ENCODE assay signal across 12 mouse cellular contexts in the genomic region with DNA sequence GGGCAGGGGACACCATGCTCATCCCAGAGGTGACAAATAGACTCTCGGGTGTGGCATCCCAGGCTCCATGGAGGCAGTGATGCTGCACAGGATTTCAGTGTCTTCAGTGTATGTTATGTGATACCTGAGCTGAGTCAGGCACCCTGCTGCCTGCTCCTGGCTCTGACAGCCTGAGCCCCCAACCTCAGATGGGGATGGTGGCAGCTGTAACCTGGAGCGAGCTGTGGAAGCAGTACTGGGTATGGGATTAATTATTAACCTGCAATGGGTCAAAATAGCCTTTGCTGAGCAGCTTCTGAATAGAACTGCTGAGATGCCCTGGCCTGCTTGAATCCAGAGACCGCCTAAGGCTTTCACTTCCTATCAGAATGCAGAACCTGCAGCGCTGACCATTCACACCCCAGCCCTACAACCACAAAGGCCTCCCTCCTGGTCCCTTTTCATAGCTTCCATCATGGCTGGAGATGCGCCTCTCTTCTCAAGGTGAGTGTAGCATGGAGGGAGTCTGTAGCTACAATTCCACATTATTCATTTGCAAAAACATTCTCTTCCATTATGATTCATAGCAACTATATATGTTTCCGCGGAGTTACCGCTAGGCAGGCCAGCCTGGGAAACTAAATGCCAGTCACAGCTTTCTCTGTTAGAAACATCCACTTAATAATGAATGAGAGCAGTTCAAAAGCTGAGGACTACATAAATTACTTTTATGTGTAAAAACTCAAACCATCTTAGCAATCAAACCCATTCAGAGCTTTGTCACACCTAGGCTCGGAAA.
DNase-seq lines count a peak whose midpoint lies in the region; ATAC-seq lines count a peak whose summit lies in the region.
"Had no signal": no experiment of that assay in that cellular context is flagged by ENCODE, and none has a peak within 500 bp of the region (broad histone marks: within the 10 kb centered on the region; RNA-seq: fewer than 3 reads in every experiment).

No protein-coding gene starts in this region.

- no peaks in the 10 kb centered on the region for H3K27me3 ChIP-seq in hindbrain, embryonic 13.5 days
- H3K27me3 ChIP-seq in hindbrain, embryonic 11.5 days (ENCODE audit: control insufficient read depth, insufficient read depth, low read length) = no peaks in the 10 kb centered on the region
- H3K27me3 ChIP-seq in midbrain, embryonic 14.5 days (ENCODE audit: control insufficient read depth, insufficient read depth, low read length) = no peaks in the 10 kb centered on the region
- no peaks in the 10 kb centered on the region for H3K27me3 ChIP-seq in midbrain, embryonic 11.5 days (ENCODE audit: control insufficient read depth, insufficient read depth, low read length)
- no peaks in the 10 kb centered on the region for H3K27me3 ChIP-seq in limb, embryonic 11.5 days (ENCODE audit: control insufficient read depth, insufficient read depth, low read length)

- no peaks in the 10 kb centered on the region for H3K36me3 ChIP-seq in hindbrain, embryonic 13.5 days
- H3K36me3 ChIP-seq in hindbrain, embryonic 11.5 days (ENCODE audit: control insufficient read depth, insufficient read depth, low read length) = no peaks in the 10 kb centered on the region
- no peaks in the 10 kb centered on the region for H3K36me3 ChIP-seq in midbrain, embryonic 14.5 days (ENCODE audit: control insufficient read depth, insufficient read depth, low read length)
- H3K36me3 ChIP-seq in midbrain, embryonic 11.5 days (ENCODE audit: control insufficient read depth, insufficient read depth, low read length) = no peaks in the 10 kb centered on the region
- no peaks in the 10 kb centered on the region for H3K36me3 ChIP-seq in limb, embryonic 11.5 days (ENCODE audit: control insufficient read depth, insufficient read depth, low read length)

- 64% methylated on average over 9 of the region's 9 CpGs for WGBS in hindbrain, embryonic 13.5 days
- WGBS in hindbrain, embryonic 11.5 days = 61% methylated on average over 9 of the region's 9 CpGs
- 74% methylated on average over 9 of the region's 9 CpGs for WGBS in midbrain, embryonic 14.5 days
- 85% methylated on average over 9 of the region's 9 CpGs for WGBS in midbrain, embryonic 11.5 days
- WGBS in limb, embryonic 11.5 days = 50% methylated on average over 9 of the region's 9 CpGs

- DNase-seq in hindbrain, embryonic 11.5 days (ENCODE audit: low spot score) = no peak
- DNase-seq in midbrain, embryonic 14.5 days = peak; percentile 48
- no peak for DNase-seq in midbrain, embryonic 11.5 days (ENCODE audit: low spot score, missing footprints)
- DNase-seq in limb, embryonic 11.5 days (ENCODE audit: low spot score) = peak; percentile 50
- no peak for DNase-seq in adrenal gland, postnatal 4 days (ENCODE audit: low spot score in 2 of 2)
- no peak for DNase-seq in left cerebral cortex, postnatal 14 days (ENCODE audit: low spot score in 2 of 2)
- DNase-seq: adrenal gland, adult 8-10 months; gastrocnemius, postnatal 36 days; heart, postnatal 14 days; lung, postnatal 14 days; right cerebral cortex, postnatal 4 days had no signal

- H3K4me1 ChIP-seq in hindbrain, embryonic 13.5 days (replicated peaks) = peaks cover 19% of the 10 kb centered on the region
- no peaks in the 10 kb centered on the region for H3K4me1 ChIP-seq in hindbrain, embryonic 11.5 days (replicated peaks; ENCODE audit: control insufficient read depth, insufficient read depth, low read length)
- H3K4me1 ChIP-seq in midbrain, embryonic 14.5 days (ENCODE audit: control insufficient read depth, insufficient read depth, low read length) = 0 out of 2 replicates have a peak, but pooled peaks cover 5% of the 10 kb centered on the region
- H3K4me1 ChIP-seq in midbrain, embryonic 11.5 days (ENCODE audit: control insufficient read depth, insufficient read depth, low read length) = no peaks in the 10 kb centered on the region
- peaks cover 14% of the 10 kb centered on the region for H3K4me1 ChIP-seq in limb, embryonic 11.5 days (ENCODE audit: control insufficient read depth, insufficient read depth, low read length)

- no peak overlapping the region for H3K4me3 ChIP-seq in hindbrain, embryonic 13.5 days
- H3K4me3 ChIP-seq in hindbrain, embryonic 11.5 days (ENCODE audit: low read depth, low read length) = no peak overlapping the region
- no peak overlapping the region for H3K4me3 ChIP-seq in midbrain, embryonic 14.5 days (replicated peaks; ENCODE audit: low read depth, low read length)
- no peak overlapping the region for H3K4me3 ChIP-seq in midbrain, embryonic 11.5 days (ENCODE audit: low read depth, low read length)
- no peak overlapping the region for H3K4me3 ChIP-seq in limb, embryonic 11.5 days (ENCODE audit: low read depth, low read length)

- intact Hi-C loops in left cerebral cortex, postnatal 14 days (cut with DNase I) = no loop called here

- peak overlapping the region; percentile 66 for H3K27ac ChIP-seq in hindbrain, embryonic 13.5 days
- no peak overlapping the region for H3K27ac ChIP-seq in hindbrain, embryonic 11.5 days (ENCODE audit: low read depth, low read length)
- H3K27ac ChIP-seq in midbrain, embryonic 14.5 days (replicated peaks; ENCODE audit: low read depth, low read length) = peak overlapping the region; percentile 67
- H3K27ac ChIP-seq in midbrain, embryonic 11.5 days (ENCODE audit: low read depth, low read length) = no peak overlapping the region
- H3K27ac ChIP-seq in limb, embryonic 11.5 days (replicated peaks; ENCODE audit: low read depth, low read length) = 0 out of 2 replicates have a peak overlapping the region, but pooled peaks have one; percentile 1

- no peaks in the 10 kb centered on the region; the same call in 1 of the 2 replicates for H3K9me3 ChIP-seq in hindbrain, embryonic 13.5 days
- no peaks in the 10 kb centered on the region for H3K9me3 ChIP-seq in hindbrain, embryonic 11.5 days (ENCODE audit: control insufficient read depth, low read length)
- no peaks in the 10 kb centered on the region for H3K9me3 ChIP-seq in midbrain, embryonic 14.5 days (ENCODE audit: control insufficient read depth, low read length)
- no peaks in the 10 kb centered on the region for H3K9me3 ChIP-seq in midbrain, embryonic 11.5 days (ENCODE audit: control insufficient read depth, low read length)
- no peaks in the 10 kb centered on the region for H3K9me3 ChIP-seq in limb, embryonic 11.5 days (ENCODE audit: control insufficient read depth, low read length)

- ATAC-seq in hindbrain, embryonic 13.5 days (ENCODE audit: low FRiP score) = 0 out of 2 replicates have a peak, but pooled peaks have one; percentile 39
- no peak for ATAC-seq in hindbrain, embryonic 11.5 days (ENCODE audit: low FRiP score)
- ATAC-seq in midbrain, embryonic 14.5 days (ENCODE audit: low FRiP score, low TSS enrichment) = no peak
- no peak for ATAC-seq in midbrain, embryonic 11.5 days (ENCODE audit: low FRiP score)
- peak; percentile 72; the same call in 1 of the 2 replicates for ATAC-seq in limb, embryonic 11.5 days (ENCODE audit: insufficient number of reproducible peaks, low FRiP score, low TSS enrichment, low read depth)

- no peak overlapping the region for H3K4me2 ChIP-seq in hindbrain, embryonic 13.5 days
- H3K4me2 ChIP-seq in hindbrain, embryonic 11.5 days (replicated peaks; ENCODE audit: low read depth, low read length) = no peak overlapping the region
- H3K4me2 ChIP-seq in midbrain, embryonic 14.5 days (ENCODE audit: low read length) = no peak overlapping the region
- H3K4me2 ChIP-seq in midbrain, embryonic 11.5 days = no peak overlapping the region
- H3K4me2 ChIP-seq in limb, embryonic 11.5 days (ENCODE audit: low read depth, severe bottlenecking) = no peak overlapping the region

- H3K9ac ChIP-seq in hindbrain, embryonic 13.5 days = no peak overlapping the region
- H3K9ac ChIP-seq in hindbrain, embryonic 11.5 days (ENCODE audit: low read depth, low read length) = no peak overlapping the region
- H3K9ac ChIP-seq in midbrain, embryonic 14.5 days (replicated peaks; ENCODE audit: low read length) = no peak overlapping the region
- H3K9ac ChIP-seq in midbrain, embryonic 11.5 days (ENCODE audit: low read length) = no peak overlapping the region
- no peak overlapping the region for H3K9ac ChIP-seq in limb, embryonic 11.5 days (ENCODE audit: low read length)

Comparison
In these comparisons a context has a peak if more than half of its experiments do, and no peak if none do; other contexts are left out.
1. ATAC-seq: peak in hindbrain, embryonic 13.5 days (single experiment) and limb, embryonic 11.5 days (single experiment); none in hindbrain, embryonic 11.5 days (single experiment), midbrain, embryonic 14.5 days (single experiment) and midbrain, embryonic 11.5 days (single experiment).
2. H3K27ac ChIP-seq: peak in hindbrain, embryonic 13.5 days (single experiment), midbrain, embryonic 14.5 days (single experiment) and limb, embryonic 11.5 days (single experiment); none in hindbrain, embryonic 11.5 days (single experiment) and midbrain, embryonic 11.5 days (single experiment).
3. DNase-seq: peak in midbrain, embryonic 14.5 days (single experiment) and limb, embryonic 11.5 days (single experiment); none in hindbrain, embryonic 11.5 days (single experiment), midbrain, embryonic 11.5 days (single experiment), adrenal gland, postnatal 4 days (0 of 2) and left cerebral cortex, postnatal 14 days (0 of 2).